Mouse (Mus musculus) C2C12 (cell line): Measurements from ENCODE around the gene Tex48. TPM values are rescaled to one million over a fixed set of nuclear protein-coding genes. Genes with fewer than 3 reads are reported as not detected.

Source experiments
- H3K27me3 ChIP-seq: one replicate; pipeline ENCODE4 v1.6.1; 2011; ENCODE audit not compliant: control insufficient read depth, insufficient read depth, insufficient read length
- H3K36me3 ChIP-seq: one replicate; pipeline ENCODE4 v1.6.1; 2011; ENCODE audit not compliant: control insufficient read depth, insufficient read depth
- H3K4me3 ChIP-seq: one replicate; pipeline ENCODE4 v1.5.1; 2011; ENCODE audit warnings: mild to moderate bottlenecking, control low read depth; ENCODE audit not compliant: poor library complexity, insufficient read depth, severe bottlenecking
- H3K79me2 ChIP-seq: one replicate; pipeline ENCODE4 v1.6.1; 2011; ENCODE audit not compliant: control insufficient read depth, insufficient read depth
- H3K79me3 ChIP-seq: one replicate; pipeline ENCODE4 v1.6.1; 2011; ENCODE audit warnings: low read depth, control low read depth
- H3ac ChIP-seq: one replicate; pipeline ENCODE3; 2011; ENCODE audit warnings: low read depth; ENCODE audit not compliant: control insufficient read depth, insufficient read length
- CEBPB ChIP-seq: IDR thresholded peaks from one replicate; pipeline ENCODE4 v1.6.1; 2011; ENCODE audit warnings: low read depth, mild to moderate bottlenecking, control low read depth, moderate library complexity
- CTCF ChIP-seq: IDR thresholded peaks from one replicate; pipeline ENCODE4 v1.5.1; 2011; ENCODE audit not compliant: control insufficient read depth, insufficient read depth, insufficient read length
- FOSL1 ChIP-seq: IDR thresholded peaks from one replicate; pipeline ENCODE4 v1.8.0; 2011; ENCODE audit warnings: mild to moderate bottlenecking, low read length; ENCODE audit not compliant: poor library complexity, insufficient read depth, severe bottlenecking
- MAX ChIP-seq: IDR thresholded peaks from one replicate; pipeline ENCODE4 v1.6.1; 2011; ENCODE audit warnings: mild to moderate bottlenecking, control low read depth
- MYOD1 ChIP-seq: IDR thresholded peaks from one replicate; pipeline ENCODE4 v1.6.1; 2011; ENCODE audit warnings: low read depth; ENCODE audit not compliant: control insufficient read depth, insufficient read length
- MYOG ChIP-seq: IDR thresholded peaks from one replicate; pipeline ENCODE4 v1.6.1; 2011; ENCODE audit not compliant: control insufficient read depth, insufficient read length; ENCODE audit errors: extremely low read depth
- USF1 ChIP-seq: IDR thresholded peaks from one replicate; pipeline ENCODE4 v1.6.1; 2011; ENCODE audit warnings: low read depth, mild to moderate bottlenecking, control low read depth, moderate library complexity
- polyA plus RNA-seq: library from polyadenylated mRNA; unstranded; fragments of >200 nt; fragmentation: generic; extraction: Trizol; gene quantifications from one replicate; pipeline ENCODE4 v1.2.1, GENCODE M21; 2012; ENCODE audit warnings: missing spikeins

Gene Tex48
- polyA plus RNA-seq, 1 experiment: not detected

GRCm38 (mm10) chr4:63590538-63590937 lies 31.7 kb downstream of the Tex48 start:
- Histone ChIP-seq H3ac (no peak overlapping the region), H3K27me3 (no peaks in the 10 kb centered on the region), H3K79me3 (no peaks in the 10 kb centered on the region), H3K4me3 (no peak overlapping the region), H3K79me2 (no peaks in the 10 kb centered on the region), H3K36me3 (no peaks in the 10 kb centered on the region)
- no peak for TF ChIP-seq MAX
- no peak for TF ChIP-seq MYOG
- TF ChIP-seq FOSL1: no peak
- TF ChIP-seq CTCF: no peak
- TF ChIP-seq MYOD1: no peak
- no peak for TF ChIP-seq CEBPB
- TF ChIP-seq USF1: no peak

GRCm38 (mm10) chr4:63589987-63590386 lies 32.2 kb downstream of the Tex48 start:
- no peak for TF ChIP-seq CEBPB
- TF ChIP-seq MYOG: no peak
- TF ChIP-seq CTCF: no peak
- no peak for TF ChIP-seq MYOD1
- TF ChIP-seq FOSL1: no peak
- TF ChIP-seq USF1: no peak
- TF ChIP-seq MAX: no peak
- H3K27me3 ChIP-seq: no peaks in the 10 kb centered on the region
- H3K36me3 ChIP-seq: no peaks in the 10 kb centered on the region
- H3K4me3 ChIP-seq: no peak overlapping the region
- H3K79me3 ChIP-seq: no peaks in the 10 kb centered on the region
- H3ac ChIP-seq: no peak overlapping the region
- H3K79me2 ChIP-seq: no peaks in the 10 kb centered on the region

- Histone ChIP-seq H3K79me2 (no peaks in the 10 kb centered on the region), H3K4me3 (no peak overlapping the region), H3ac (no peak overlapping the region), H3K36me3 (peaks cover 27% of the 10 kb centered on the region), H3K79me3 (no peaks in the 10 kb centered on the region), H3K27me3 (no peaks in the 10 kb centered on the region)
- TF ChIP-seq CEBPB: no peak
Measured at GRCm38 (mm10) chr4:63586240-63586639, 36.0 kb downstream of the Tex48 start.

- no peak overlapping the region for H3K4me3 ChIP-seq
Measured at GRCm38 (mm10) chr4:63585216-63585615, 37.0 kb downstream of the Tex48 start.

GRCm38 (mm10) chr4:63582580-63582979 lies 39.6 kb downstream of the Tex48 start:
- peaks cover 37% of the 10 kb centered on the region for H3K36me3 ChIP-seq
- H3K4me3 ChIP-seq: no peak overlapping the region
- TF ChIP-seq CTCF (no peak), MYOG (no peak), FOSL1 (no peak), USF1 (no peak), CEBPB (no peak), MAX (no peak), MYOD1 (no peak)
- H3K79me2 ChIP-seq: no peaks in the 10 kb centered on the region
- H3K27me3 ChIP-seq: no peaks in the 10 kb centered on the region
- no peaks in the 10 kb centered on the region for H3K79me3 ChIP-seq
- no peak overlapping the region for H3ac ChIP-seq

More at GRCm38 (mm10) chr4:63585216-63585615, 37.0 kb downstream of the Tex48 start:
- Histone ChIP-seq H3ac (no peak overlapping the region), H3K79me2 (no peaks in the 10 kb centered on the region), H3K79me3 (no peaks in the 10 kb centered on the region), H3K27me3 (no peaks in the 10 kb centered on the region), H3K36me3 (peaks cover 28% of the 10 kb centered on the region)
- TF ChIP-seq CTCF (no peak), FOSL1 (no peak), USF1 (no peak), CEBPB (no peak), MYOD1 (no peak), MAX (no peak), MYOG (no peak)

GRCm38 (mm10) chr4:63580078-63580477 lies 42.1 kb downstream of the Tex48 start:
- H3K79me3 ChIP-seq: no peaks in the 10 kb centered on the region
- H3K36me3 ChIP-seq: peaks cover 37% of the 10 kb centered on the region
- H3ac ChIP-seq: no peak overlapping the region
- no peak for TF ChIP-seq MYOD1
- TF ChIP-seq MYOG: no peak
- TF ChIP-seq USF1: no peak
- no peak for TF ChIP-seq MAX
- no peak for TF ChIP-seq FOSL1
- TF ChIP-seq CEBPB: no peak
- TF ChIP-seq CTCF: no peak
- H3K27me3 ChIP-seq: no peaks in the 10 kb centered on the region
- no peak overlapping the region for H3K4me3 ChIP-seq
- H3K79me2 ChIP-seq: no peaks in the 10 kb centered on the region

- TF ChIP-seq MYOD1: no peak
- no peak for TF ChIP-seq FOSL1
- TF ChIP-seq USF1: no peak
- TF ChIP-seq CTCF: no peak
- TF ChIP-seq MAX: no peak
- no peak for TF ChIP-seq CEBPB
- TF ChIP-seq MYOG: no peak
- no peaks in the 10 kb centered on the region for H3K79me2 ChIP-seq
- no peak overlapping the region for H3ac ChIP-seq
- H3K4me3 ChIP-seq: no peak overlapping the region
- no peaks in the 10 kb centered on the region for H3K79me3 ChIP-seq
- peaks cover 37% of the 10 kb centered on the region for H3K36me3 ChIP-seq
- no peaks in the 10 kb centered on the region for H3K27me3 ChIP-seq
Measured at GRCm38 (mm10) chr4:63579649-63580048, 42.6 kb downstream of the Tex48 start.
